Mouse (Mus musculus): ENCODE data around the gene Ctnna2. TPM values are rescaled to one million over a fixed set of nuclear protein-coding genes. Genes with fewer than 3 reads are reported as not detected.

Gene Ctnna2
- polyA plus RNA-seq, 1 experiment from 2014 or later: 0.16 TPM

- no peaks in the 10 kb centered on the region for H3K27me3 ChIP-seq (ENCODE audit: insufficient read depth, low read length)
- no peak overlapping the region for H3K9ac ChIP-seq (ENCODE audit: low read depth, low read length)
- no peak overlapping the region for H3K27ac ChIP-seq
- 31% methylated on average over 1 of the region's 1 CpGs for WGBS
- H3K4me2 ChIP-seq (ENCODE audit: low read length): no peak overlapping the region
- no peak for DNase-seq (ENCODE audit: low spot score)
- no peaks in the 10 kb centered on the region for H3K36me3 ChIP-seq (ENCODE audit: insufficient read depth, low read length)
- H3K9me3 ChIP-seq (replicated peaks; ENCODE audit: low read length): no peaks in the 10 kb centered on the region
- no peak overlapping the region for H3K4me3 ChIP-seq (replicated peaks; ENCODE audit: low read depth, low read length)
- no peak for ATAC-seq (replicated peaks; ENCODE audit: low FRiP score, low read depth)
- no peaks in the 10 kb centered on the region for H3K4me1 ChIP-seq (replicated peaks; ENCODE audit: insufficient read depth, low read length)
- no peak for TF ChIP-seq CTCF (IDR thresholded peaks at IDR 0.05; ENCODE audit: low read depth)
Observed at GRCm38 (mm10) chr6:77101047-77101446, 878.5 kb downstream of the Ctnna2 start.

- no peak overlapping the region for H3K4me3 ChIP-seq (replicated peaks; ENCODE audit: low read depth, low read length)
- H3K4me1 ChIP-seq (replicated peaks; ENCODE audit: insufficient read depth, low read length): no peaks in the 10 kb centered on the region
- 87% methylated on average over 1 of the region's 1 CpGs for WGBS
- no peak overlapping the region for H3K4me2 ChIP-seq (ENCODE audit: low read length)
- no peaks in the 10 kb centered on the region for H3K9me3 ChIP-seq (replicated peaks; ENCODE audit: low read length)
- H3K9ac ChIP-seq (ENCODE audit: low read depth, low read length): no peak overlapping the region
- ATAC-seq (replicated peaks; ENCODE audit: low FRiP score, low read depth) (no peak), DNase-seq (ENCODE audit: low spot score) (no peak)
- TF ChIP-seq CTCF (IDR thresholded peaks at IDR 0.05; ENCODE audit: low read depth): no peak
- no peak overlapping the region for H3K27ac ChIP-seq
- H3K27me3 ChIP-seq (ENCODE audit: insufficient read depth, low read length): no peaks in the 10 kb centered on the region
- H3K36me3 ChIP-seq (ENCODE audit: insufficient read depth, low read length): no peaks in the 10 kb centered on the region
Observed at GRCm38 (mm10) chr6:77098540-77098939, 881.0 kb downstream of the Ctnna2 start.

GRCm38 (mm10) chr6:77075396-77076376 lies 903.8 kb downstream of the Ctnna2 start:
- H3K4me2 ChIP-seq (ENCODE audit: low read length): no peak overlapping the region
- H3K27me3 ChIP-seq (ENCODE audit: insufficient read depth, low read length): no peaks in the 10 kb centered on the region
- H3K4me1 ChIP-seq (replicated peaks; ENCODE audit: insufficient read depth, low read length): no peaks in the 10 kb centered on the region
- H3K4me3 ChIP-seq (replicated peaks; ENCODE audit: low read depth, low read length): no peak overlapping the region
- H3K9ac ChIP-seq (ENCODE audit: low read depth, low read length): no peak overlapping the region
- 54% methylated on average over 14 of the region's 14 CpGs for WGBS
- H3K27ac ChIP-seq: no peak overlapping the region
- no peaks in the 10 kb centered on the region for H3K9me3 ChIP-seq (replicated peaks; ENCODE audit: low read length)
- TF ChIP-seq CTCF (IDR thresholded peaks at IDR 0.05; ENCODE audit: low read depth): no peak
- H3K36me3 ChIP-seq (ENCODE audit: insufficient read depth, low read length): no peaks in the 10 kb centered on the region
- DNase-seq (ENCODE audit: low spot score) (peak; percentile 19), ATAC-seq (replicated peaks; ENCODE audit: low FRiP score, low read depth) (peak; percentile 95)

GRCm38 (mm10) chr6:77069595-77069994 lies 909.9 kb downstream of the Ctnna2 start:
- no peak for ATAC-seq (replicated peaks; ENCODE audit: low FRiP score, low read depth)
- TF ChIP-seq CTCF (IDR thresholded peaks at IDR 0.05; ENCODE audit: low read depth): no peak

GRCm38 (mm10) chr6:77050690-77051089 lies 928.8 kb downstream of the Ctnna2 start:
- no peak overlapping the region for H3K4me2 ChIP-seq (ENCODE audit: low read length)
- no peaks in the 10 kb centered on the region for H3K27me3 ChIP-seq (ENCODE audit: insufficient read depth, low read length)
- DNase-seq (ENCODE audit: low spot score) (peak; percentile 8), ATAC-seq (replicated peaks; ENCODE audit: low FRiP score, low read depth) (no peak)
- H3K4me3 ChIP-seq (replicated peaks; ENCODE audit: low read depth, low read length): no peak overlapping the region
- no peaks in the 10 kb centered on the region for H3K9me3 ChIP-seq (replicated peaks; ENCODE audit: low read length)
- H3K36me3 ChIP-seq (ENCODE audit: insufficient read depth, low read length): no peaks in the 10 kb centered on the region
- H3K27ac ChIP-seq: no peak overlapping the region
- H3K4me1 ChIP-seq (replicated peaks; ENCODE audit: insufficient read depth, low read length): no peaks in the 10 kb centered on the region
- TF ChIP-seq CTCF (IDR thresholded peaks at IDR 0.05; ENCODE audit: low read depth): no peak
- no peak overlapping the region for H3K9ac ChIP-seq (ENCODE audit: low read depth, low read length)
- WGBS: 39% methylated on average over 3 of the region's 3 CpGs

More at GRCm38 (mm10) chr6:77069595-77069994, 909.9 kb downstream of the Ctnna2 start:
- 84% methylated on average over 3 of the region's 3 CpGs for WGBS
- Histone ChIP-seq H3K27ac (no peak overlapping the region), H3K9ac (ENCODE audit: low read depth, low read length) (no peak overlapping the region), H3K4me1 (replicated peaks; ENCODE audit: insufficient read depth, low read length) (no peaks in the 10 kb centered on the region), H3K9me3 (replicated peaks; ENCODE audit: low read length) (no peaks in the 10 kb centered on the region), H3K4me3 (replicated peaks; ENCODE audit: low read depth, low read length) (no peak overlapping the region), H3K36me3 (ENCODE audit: insufficient read depth, low read length) (no peaks in the 10 kb centered on the region), H3K27me3 (ENCODE audit: insufficient read depth, low read length) (no peaks in the 10 kb centered on the region), H3K4me2 (ENCODE audit: low read length) (no peak overlapping the region)
- no peak for DNase-seq (ENCODE audit: low spot score)

- Histone ChIP-seq H3K27me3 (ENCODE audit: insufficient read depth, low read length) (no peaks in the 10 kb centered on the region), H3K36me3 (ENCODE audit: insufficient read depth, low read length) (no peaks in the 10 kb centered on the region), H3K4me1 (replicated peaks; ENCODE audit: insufficient read depth, low read length) (no peaks in the 10 kb centered on the region), H3K9ac (ENCODE audit: low read depth, low read length) (no peak overlapping the region), H3K4me2 (ENCODE audit: low read length) (no peak overlapping the region), H3K4me3 (replicated peaks; ENCODE audit: low read depth, low read length) (no peak overlapping the region), H3K27ac (no peak overlapping the region), H3K9me3 (replicated peaks; ENCODE audit: low read length) (no peaks in the 10 kb centered on the region)
- no peak for TF ChIP-seq CTCF (IDR thresholded peaks at IDR 0.05; ENCODE audit: low read depth)
- ATAC-seq (replicated peaks; ENCODE audit: low FRiP score, low read depth): no peak
- WGBS: 78% methylated on average over 2 of the region's 2 CpGs
- no peak for DNase-seq (ENCODE audit: low spot score)
Observed at GRCm38 (mm10) chr6:77050193-77050592, 929.3 kb downstream of the Ctnna2 start.

Measured in kidney, postnatal 0 days (tissue).